20 mouse cellular contexts compared by ENCODE assay signal in the genomic region with DNA sequence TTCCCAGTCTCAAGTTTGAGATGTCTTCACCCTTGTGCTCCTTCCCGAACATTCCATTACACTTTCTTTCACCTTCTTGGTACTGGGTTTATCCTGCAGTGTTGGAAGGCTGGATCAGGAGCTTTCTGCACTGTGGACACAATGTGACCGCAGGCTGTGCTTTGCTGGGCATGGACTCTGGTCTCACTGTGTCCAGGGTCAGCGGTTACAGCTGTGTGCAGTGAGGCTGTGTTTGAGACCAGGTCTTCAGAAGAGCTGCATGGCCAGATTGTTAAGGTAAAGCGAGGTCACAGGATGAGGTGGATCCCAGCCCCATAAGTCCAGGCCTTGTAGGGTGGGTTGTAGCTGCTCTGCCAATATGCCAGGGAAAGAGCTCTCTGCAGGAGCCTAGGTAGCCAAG. TPM values are rescaled to one million over a fixed set of nuclear protein-coding genes. Genes with fewer than 3 reads are reported as not detected.
A peak's percentile ranks its signal among the peaks of the same experiment; 100 is the strongest.
DNase-seq lines count a peak whose midpoint lies in the region; ATAC-seq and TF ChIP-seq lines count a peak whose summit lies in the region.
"Had no signal": no experiment of that assay in that cellular context is flagged by ENCODE, and none has a peak within 500 bp of the region (broad histone marks: within the 10 kb centered on the region; RNA-seq: fewer than 3 reads in every experiment).

No protein-coding gene starts in this region.

- H3K9ac ChIP-seq in kidney, embryonic 16.5 days (replicated peaks; ENCODE audit: low read length), result no peak overlapping the region
- no peak overlapping the region for H3K9ac ChIP-seq in liver, adult 2 months (ENCODE audit: low read depth, low read length)
- no peak overlapping the region for H3K9ac ChIP-seq in liver, postnatal 0 days (replicated peaks)
- H3K9ac ChIP-seq: embryonic facial prominence, embryonic 15.5 days; limb, embryonic 13.5 days; neural tube, embryonic 13.5 days had no signal

- H3K27me3 ChIP-seq in kidney, embryonic 16.5 days (ENCODE audit: insufficient read depth, low read length), result no peaks in the 10 kb centered on the region
- H3K27me3 ChIP-seq in liver, adult 2 months (ENCODE audit: control insufficient read depth, insufficient read depth, low read length), result no peaks in the 10 kb centered on the region
- no peaks in the 10 kb centered on the region for H3K27me3 ChIP-seq in liver, postnatal 0 days (ENCODE audit: insufficient read depth, low read length)
- H3K27me3 ChIP-seq: embryonic facial prominence, embryonic 15.5 days; limb, embryonic 13.5 days; neural tube, embryonic 13.5 days had no signal

- 92% methylated on average over 4 of the region's 4 CpGs for WGBS in kidney, embryonic 16.5 days
- 34% methylated on average over 4 of the region's 4 CpGs for WGBS in liver, adult 2 months
- 69% methylated on average over 4 of the region's 4 CpGs for WGBS in liver, postnatal 0 days (ENCODE audit: insufficient replicate concordance)

- TF ChIP-seq POLR2A in liver, adult 2 months (IDR thresholded peaks at IDR 0.05; ENCODE audit: extremely low read depth, insufficient read depth, low read length), result no peak

- no peak overlapping the region for H3K4me3 ChIP-seq in kidney, embryonic 16.5 days (ENCODE audit: low read length)
- H3K4me3 ChIP-seq in liver, adult 2 months (ENCODE audit: insufficient read depth, low read depth, low read length), result no peak overlapping the region
- no peak overlapping the region for H3K4me3 ChIP-seq in liver, postnatal 0 days (ENCODE audit: low read depth, low read length)
- H3K4me3 ChIP-seq: embryonic facial prominence, embryonic 15.5 days; limb, embryonic 13.5 days; neural tube, embryonic 13.5 days had no signal

- peaks cover 3% of the 10 kb centered on the region; the same call in 1 of the 2 replicates for H3K79me2 ChIP-seq in liver, adult 2 months (ENCODE audit: control insufficient read depth, insufficient read depth, low read length)

- H3K27ac ChIP-seq in kidney, embryonic 16.5 days (ENCODE audit: low read length), result no peak overlapping the region
- peak overlapping the region; percentile 78 for H3K27ac ChIP-seq in liver, adult 2 months (replicated peaks; ENCODE audit: insufficient read depth, low read depth, low read length)
- H3K27ac ChIP-seq in liver, postnatal 0 days (ENCODE audit: low read depth), result no peak overlapping the region
- H3K27ac ChIP-seq: embryonic facial prominence, embryonic 15.5 days; limb, embryonic 13.5 days had no signal

- TF ChIP-seq EP300 in liver, postnatal 0 days (IDR thresholded peaks at IDR 0.05; ENCODE audit: low read depth), result no peak

- H3K36me3 ChIP-seq in kidney, embryonic 16.5 days (ENCODE audit: insufficient read depth, low read length), result no peaks in the 10 kb centered on the region
- no peaks in the 10 kb centered on the region for H3K36me3 ChIP-seq in liver, adult 2 months (ENCODE audit: control insufficient read depth, insufficient read depth, low read length)
- no peaks in the 10 kb centered on the region for H3K36me3 ChIP-seq in liver, postnatal 0 days (replicated peaks; ENCODE audit: insufficient read depth, low read length)
- H3K36me3 ChIP-seq: embryonic facial prominence, embryonic 15.5 days; limb, embryonic 13.5 days; neural tube, embryonic 13.5 days had no signal

- no peak for ATAC-seq in kidney, embryonic 16.5 days (ENCODE audit: low FRiP score, low TSS enrichment)
- ATAC-seq in liver, postnatal 0 days, result peak; percentile 57; the same call in 1 of the 2 replicates
- ATAC-seq in cerebellum, adult (ENCODE audit: insufficient number of reproducible peaks, low FRiP score, low TSS enrichment), result no peak
- ATAC-seq: hindbrain, embryonic 16.5 days; intestine, postnatal 0 days; lung, postnatal 0 days had no signal

- no peak for TF ChIP-seq CTCF in liver, adult 2 months (IDR thresholded peaks at IDR 0.05; ENCODE audit: low read depth, low read length)
- TF ChIP-seq CTCF in liver, postnatal 0 days (IDR thresholded peaks at IDR 0.05; ENCODE audit: low read depth), result no peak

- H3K4me1 ChIP-seq in kidney, embryonic 16.5 days (ENCODE audit: insufficient read depth, low read length), result no peaks in the 10 kb centered on the region
- H3K4me1 ChIP-seq in liver, adult 2 months (ENCODE audit: control insufficient read depth, insufficient read depth, low read length), result peaks cover 16% of the 10 kb centered on the region
- H3K4me1 ChIP-seq in liver, postnatal 0 days (ENCODE audit: insufficient read depth), result no peaks in the 10 kb centered on the region

- H3K9me3 ChIP-seq in kidney, embryonic 16.5 days (ENCODE audit: low read length), result no peaks in the 10 kb centered on the region
- H3K9me3 ChIP-seq in liver, postnatal 0 days (ENCODE audit: low read length), result no peaks in the 10 kb centered on the region
- H3K9me3 ChIP-seq: embryonic facial prominence, embryonic 15.5 days; limb, embryonic 13.5 days; neural tube, embryonic 13.5 days had no signal

- DNase-seq in kidney, adult 18-20 months, result peak; percentile 32
- DNase-seq in kidney, postnatal 10 days, result peak; percentile 50
- DNase-seq in liver, adult 2 months (ENCODE audit: extremely low read depth, low read depth, low spot score), result peak; percentile 92
- DNase-seq in liver, postnatal 0 days, result no peak
- no peak for DNase-seq in natural killer cell, adult 2 months (ENCODE audit: low spot score in 2 of 2)
- DNase-seq in left cerebral cortex, adult 9 months (ENCODE audit: low spot score in 2 of 2), result no peak
- DNase-seq: adrenal gland, postnatal 25 days; B cell, adult 2 months; cerebellum, adult 11-12 months; cerebellum, postnatal 25 days; spleen, adult 18-20 months had no signal

- H3K4me2 ChIP-seq in kidney, embryonic 16.5 days (replicated peaks; ENCODE audit: low read depth, low read length), result no peak overlapping the region
- no peak overlapping the region for H3K4me2 ChIP-seq in liver, postnatal 0 days (ENCODE audit: low read depth, low read length)
- H3K4me2 ChIP-seq: embryonic facial prominence, embryonic 15.5 days; limb, embryonic 13.5 days; midbrain, embryonic 11.5 days; neural tube, embryonic 13.5 days had no signal

RNA-seq across cellular contexts. Expression of a gene that starts 18.5 kb away (rescaled TPM):
- 6.5 and 6.6 TPM in 2 replicates for polyA plus RNA-seq in kidney, embryonic 16.5 days (2015; fragmentation: Nextera tagmentation; extraction: Ambion mirVana)
- 9.1 and 12.8 TPM in 2 replicates for total RNA-seq in liver, adult 2 months (2014; rRNA removed)
- polyA plus RNA-seq in liver, adult 2 months (2012; rRNA removed), result 10.9 and 12.7 TPM in 2 replicates
- 2.6 and 3.0 TPM in 2 replicates for polyA plus RNA-seq in liver, postnatal 0 days (2015; fragmentation: Nextera tagmentation; extraction: Ambion mirVana)

Comparison
In these comparisons a context has a peak if more than half of its experiments do, and no peak if none do; other contexts are left out.
1. DNase-seq: peak in kidney, adult 18-20 months (single experiment), kidney, postnatal 10 days (single experiment) and liver, adult 2 months (single experiment); none in liver, postnatal 0 days (single experiment), natural killer cell, adult 2 months (0 of 2) and left cerebral cortex, adult 9 months (0 of 2).